Mouse (Mus musculus) spleen, adult 2 months (tissue): ENCODE measurements around the gene Cox4i1.

Experiments used
- CTCF ChIP-seq: fragments of 200-500 bp; IDR thresholded peaks from 2 replicates; pipeline ENCODE4 v1.5.1; 2011; ENCODE audit warnings: mild to moderate bottlenecking, inconsistent platforms; ENCODE audit not compliant: insufficient read depth, insufficient read length, insufficient replicate concordance; ENCODE audit errors: extremely low read depth
- POLR2A ChIP-seq: fragments of 200-500 bp; IDR thresholded peaks from 2 replicates; pipeline ENCODE4 v1.6.1; 2011; ENCODE audit warnings: low read depth, low read length, inconsistent platforms

GRCm38 (mm10) chr8:120705163-120705562 is 37.1 kb downstream of the Cox4i1 start:
- no peak for TF ChIP-seq POLR2A
- no peak for TF ChIP-seq CTCF
